Mouse (Mus musculus) cortical plate, adult 2 months (tissue): ENCODE measurements around the gene Tmem121.

Experiments used
- CTCF ChIP-seq: fragments of 200-500 bp; IDR thresholded peaks from 2 replicates; pipeline ENCODE4 v1.5.1; 2011; ENCODE audit warnings: mild to moderate bottlenecking, control low read depth, low read length; ENCODE audit not compliant: insufficient read depth; ENCODE audit errors: extremely low read depth
- POLR2A ChIP-seq: fragments of 200-500 bp; IDR thresholded peaks from 2 replicates; pipeline ENCODE4 v1.6.1; 2011; ENCODE audit warnings: mild to moderate bottlenecking, low read length, control low read depth; ENCODE audit not compliant: insufficient read depth; ENCODE audit errors: extremely low read depth

GRCm38 (mm10) chr12:113157971-113158370, 27.8 kb upstream of the Tmem121 start:
- no peak for TF ChIP-seq CTCF
- no peak for TF ChIP-seq POLR2A
